Mouse (Mus musculus) CD4-positive, CD25-positive, alpha-beta regulatory T cell (primary cell): ENCODE data around the gene Dhcr24. TPM values are rescaled to one million over a fixed set of nuclear protein-coding genes. Genes with fewer than 3 reads are reported as not detected.

ENCODE experiments used
- polyA plus RNA-seq: library from polyadenylated mRNA; unstranded; fragments of 100-300 nt; shearing (Covaris generic); gene quantifications from one replicate; pipeline ENCODE4 v1.2.1, GENCODE M21; 2017

Gene Dhcr24
- 3.8 TPM for polyA plus RNA-seq

GRCm38 (mm10) chr4:106560846-106561781 is at the start of gene Dhcr24:
Gene Dhcr24 (plus strand): TSS chr4:106561038.

DNA sequence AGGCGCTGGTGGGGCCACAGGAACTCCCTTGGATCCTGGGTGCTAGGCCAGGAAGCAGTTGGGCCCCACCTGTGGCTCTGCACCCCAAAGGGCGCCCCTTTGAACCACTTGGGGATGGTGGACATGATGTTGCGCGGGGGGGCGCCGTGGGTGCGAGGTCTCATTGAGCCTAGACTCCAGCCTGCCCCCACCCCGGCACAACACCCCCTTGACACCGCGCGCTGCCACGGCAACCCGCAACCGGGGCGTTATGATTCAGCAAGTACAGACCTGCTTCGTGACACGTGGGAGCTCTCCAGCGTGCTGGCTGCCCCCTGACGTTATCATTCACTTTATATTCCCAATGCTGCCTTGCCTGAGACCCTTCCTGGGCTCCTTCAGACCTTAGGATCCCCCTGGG is 56.2 kb downstream of the Dhcr24 start, which contains the start of gene Lexm:
TSS of gene Lexm (minus strand) at position 186 of the 400 bp plus-strand sequence.

GRCm38 (mm10) chr4:106622030-106622493 is 61.2 kb downstream of the Dhcr24 start, which contains the start of gene Ttc22:
Gene Ttc22 (plus strand): TSS chr4:106622432.

Other genes starting within 250 kb of the Dhcr24 start
- gene Usp24, start 244.8 kb upstream of the Dhcr24 start, polyA plus RNA-seq: 30.0 TPM
- gene Pcsk9, start 96.7 kb upstream of the Dhcr24 start, polyA plus RNA-seq: not detected
- gene Bsnd, start 68.8 kb upstream of the Dhcr24 start, polyA plus RNA-seq: not detected
- 0.11 TPM for gene Lexm, start 56.2 kb downstream of the Dhcr24 start, polyA plus RNA-seq
- gene Ttc22, start 61.4 kb downstream of the Dhcr24 start, polyA plus RNA-seq: not detected
- gene Pars2, start 90.0 kb downstream of the Dhcr24 start, polyA plus RNA-seq: 13.8 TPM
- 76.9 TPM for gene Ttc4, start 117.9 kb downstream of the Dhcr24 start, polyA plus RNA-seq
- not detected for gene Mroh7, start 169.9 kb downstream of the Dhcr24 start, polyA plus RNA-seq
- not detected for gene Fam151a, start 172.9 kb downstream of the Dhcr24 start, polyA plus RNA-seq
- 6.0 TPM for gene Acot11, start 244.0 kb downstream of the Dhcr24 start, polyA plus RNA-seq